Mouse (Mus musculus) layer of hippocampus, adult 9-11 months (tissue): Measurements from ENCODE around the gene Crebrf.

Experiments used
- DNase-seq: peaks from one replicate; pipeline ENCODE4 v3.0.0; 2022

Crebrf gene

GRCm38 (mm10) chr17:26715271-26715758, at the start of gene Crebrf:
Gene Crebrf (plus strand): TSS chr17:26715650.
- DNase-seq, result peak; percentile 99

DNA sequence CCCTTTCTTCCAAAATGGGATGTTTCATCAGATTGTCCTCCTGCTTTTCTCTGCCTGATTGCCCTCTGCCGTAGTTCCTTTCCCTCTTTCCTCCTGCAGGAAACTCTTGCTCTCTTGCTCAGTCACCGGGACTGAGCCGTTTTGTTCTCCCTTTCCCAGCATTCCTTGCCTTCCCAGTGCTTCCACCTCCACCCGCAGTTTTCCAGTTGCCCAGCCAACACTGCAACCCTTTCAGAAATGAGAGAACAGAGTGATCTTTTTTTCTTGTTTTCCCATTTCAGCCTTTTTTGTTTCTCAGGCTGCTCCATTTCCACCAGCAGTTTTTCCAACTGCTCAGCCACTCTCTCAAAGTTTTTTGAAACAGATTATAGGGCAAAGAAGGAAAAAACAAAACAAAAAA, 44.2 kb upstream of the Crebrf start:
- peak; percentile 60 for DNase-seq

DNA sequence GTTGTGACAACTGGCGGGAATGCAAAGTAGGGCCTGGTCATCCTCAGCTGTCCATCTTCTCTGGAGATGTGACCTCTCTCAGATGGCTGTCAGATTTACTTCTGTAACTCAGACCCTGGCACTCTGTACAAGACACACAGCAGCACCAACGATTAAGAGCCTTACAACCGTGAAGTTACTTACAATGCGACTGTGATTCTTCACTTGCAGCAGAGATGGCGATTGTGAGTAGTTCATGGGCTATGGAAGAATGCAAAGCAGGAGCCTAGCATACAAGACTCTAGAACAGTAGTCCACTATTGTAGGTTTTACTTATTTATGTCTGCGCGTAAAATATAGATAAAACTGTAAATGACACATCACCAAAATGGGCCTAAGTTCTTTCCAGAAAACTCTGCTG, 39.6 kb upstream of the Crebrf start:
- DNase-seq, result no peak

DNA sequence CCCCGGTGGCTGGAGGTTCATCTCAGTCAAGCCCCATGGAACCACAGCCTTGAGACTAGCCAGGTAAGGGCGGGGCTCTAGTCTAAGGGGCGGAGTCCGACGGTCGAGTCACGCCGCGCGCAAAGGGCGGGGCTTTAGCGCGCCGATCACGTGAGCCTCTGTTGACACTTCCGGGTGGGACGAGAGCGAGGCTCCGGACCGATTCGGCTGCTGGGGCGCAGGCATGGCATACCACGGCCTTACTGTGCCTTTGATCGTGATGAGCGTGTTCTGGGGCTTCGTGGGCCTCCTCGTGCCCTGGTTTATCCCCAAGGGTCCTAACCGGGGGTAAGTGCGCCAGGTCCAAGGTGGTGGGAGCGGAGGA, 39.2 kb upstream of the Crebrf start:
- peak; percentile 91 for DNase-seq

- peak; percentile 74 for DNase-seq
These were observed 38.7 kb upstream of the Crebrf start for GRCm38 (mm10) chr17:26676616-26677376.

DNA sequence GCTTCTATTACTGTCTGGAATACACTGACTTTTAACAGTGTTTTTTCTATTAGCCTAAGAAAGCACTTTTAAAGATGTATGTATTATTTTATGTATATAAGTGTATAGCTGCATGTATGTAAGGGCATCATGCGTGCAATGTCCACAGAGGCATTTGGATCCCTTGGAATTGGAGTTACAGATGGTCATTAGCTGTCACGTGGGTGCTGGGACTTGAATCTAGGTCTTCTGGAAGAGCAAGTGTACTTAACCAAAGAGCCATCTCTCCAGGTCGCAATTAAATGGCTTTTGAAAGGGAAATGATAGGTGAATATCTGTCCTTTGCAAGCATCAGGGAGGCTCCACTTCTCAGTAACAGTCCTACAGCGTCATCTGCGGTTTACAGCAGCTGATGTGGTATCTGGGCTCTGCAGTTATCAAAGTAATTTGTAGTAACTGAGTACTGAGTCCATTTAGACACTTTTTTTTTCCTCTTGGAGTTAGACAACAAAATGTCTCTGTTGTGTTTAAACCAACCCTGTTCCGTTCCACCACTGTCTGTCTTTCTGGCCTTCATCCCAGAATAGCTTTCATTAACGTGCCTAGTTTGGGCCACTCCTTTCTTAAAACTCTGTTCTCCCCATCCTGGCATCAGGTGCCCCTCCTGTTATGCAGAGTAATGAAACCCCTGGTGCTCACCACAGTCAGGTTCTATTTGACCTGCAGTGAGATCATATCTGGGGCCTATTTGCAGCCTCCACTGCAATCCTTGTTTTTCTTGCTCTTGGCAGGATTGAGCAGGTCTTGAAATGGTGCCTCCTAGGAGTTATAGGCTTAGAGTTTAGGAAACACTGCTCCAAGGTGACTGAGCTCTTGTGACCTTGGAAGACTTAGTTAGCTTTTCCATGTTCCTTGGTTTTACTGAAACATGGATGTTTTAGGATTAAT, 37.5 kb upstream of the Crebrf start:
- DNase-seq, result no peak

DNA sequence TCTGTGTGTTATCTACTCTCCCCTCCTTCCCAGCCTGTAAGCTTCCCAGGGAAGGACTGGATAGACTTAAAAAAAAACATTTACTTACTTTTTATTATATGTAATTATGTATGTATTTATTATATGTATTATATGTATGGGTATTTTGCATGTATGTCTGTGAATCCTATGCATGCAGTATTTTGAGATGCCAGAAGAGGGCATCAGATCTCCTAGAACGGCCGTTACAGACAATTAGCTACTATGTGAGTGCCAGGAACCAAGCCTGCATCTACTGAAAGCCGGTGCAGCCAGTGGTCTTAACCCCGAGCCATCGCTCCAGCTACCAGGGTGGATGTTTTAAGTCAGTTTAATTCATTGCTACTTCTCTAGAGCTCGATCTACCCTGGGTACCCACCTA, 34.2 kb upstream of the Crebrf start:
- no peak for DNase-seq

DNA sequence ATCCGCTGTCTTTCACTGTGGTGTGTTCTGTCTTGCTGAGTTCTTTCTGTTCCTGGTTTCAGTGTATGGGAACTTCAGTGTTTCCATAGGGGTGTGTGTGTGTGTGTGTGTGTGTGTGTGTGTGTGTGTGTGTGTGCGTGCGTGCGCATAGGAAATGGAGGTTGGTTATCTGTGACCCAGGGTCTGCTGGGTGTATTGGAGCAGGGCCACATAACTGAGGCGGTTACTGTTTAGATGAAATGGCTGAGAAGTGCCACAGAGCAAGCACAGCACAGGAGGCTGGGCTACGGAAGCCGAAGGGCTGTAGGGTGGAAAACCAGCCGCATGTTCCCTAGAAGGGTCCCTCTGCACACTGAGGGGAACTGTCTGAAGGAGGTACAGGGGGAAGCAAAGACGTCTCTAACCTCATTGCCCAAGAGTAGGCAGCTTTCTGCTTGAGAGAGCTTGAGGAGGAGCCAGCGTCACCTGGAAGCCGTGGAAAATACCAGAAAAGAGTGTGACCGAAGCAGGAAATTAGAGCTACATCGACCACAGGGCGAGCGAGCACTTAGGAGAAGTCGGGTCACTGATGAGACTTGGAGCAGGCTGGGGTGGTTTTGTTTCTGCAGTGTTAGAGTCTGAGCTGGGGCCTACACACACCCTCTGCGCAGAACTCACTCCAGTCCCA, 29.0 kb upstream of the Crebrf start:
- DNase-seq, result no peak

DNA sequence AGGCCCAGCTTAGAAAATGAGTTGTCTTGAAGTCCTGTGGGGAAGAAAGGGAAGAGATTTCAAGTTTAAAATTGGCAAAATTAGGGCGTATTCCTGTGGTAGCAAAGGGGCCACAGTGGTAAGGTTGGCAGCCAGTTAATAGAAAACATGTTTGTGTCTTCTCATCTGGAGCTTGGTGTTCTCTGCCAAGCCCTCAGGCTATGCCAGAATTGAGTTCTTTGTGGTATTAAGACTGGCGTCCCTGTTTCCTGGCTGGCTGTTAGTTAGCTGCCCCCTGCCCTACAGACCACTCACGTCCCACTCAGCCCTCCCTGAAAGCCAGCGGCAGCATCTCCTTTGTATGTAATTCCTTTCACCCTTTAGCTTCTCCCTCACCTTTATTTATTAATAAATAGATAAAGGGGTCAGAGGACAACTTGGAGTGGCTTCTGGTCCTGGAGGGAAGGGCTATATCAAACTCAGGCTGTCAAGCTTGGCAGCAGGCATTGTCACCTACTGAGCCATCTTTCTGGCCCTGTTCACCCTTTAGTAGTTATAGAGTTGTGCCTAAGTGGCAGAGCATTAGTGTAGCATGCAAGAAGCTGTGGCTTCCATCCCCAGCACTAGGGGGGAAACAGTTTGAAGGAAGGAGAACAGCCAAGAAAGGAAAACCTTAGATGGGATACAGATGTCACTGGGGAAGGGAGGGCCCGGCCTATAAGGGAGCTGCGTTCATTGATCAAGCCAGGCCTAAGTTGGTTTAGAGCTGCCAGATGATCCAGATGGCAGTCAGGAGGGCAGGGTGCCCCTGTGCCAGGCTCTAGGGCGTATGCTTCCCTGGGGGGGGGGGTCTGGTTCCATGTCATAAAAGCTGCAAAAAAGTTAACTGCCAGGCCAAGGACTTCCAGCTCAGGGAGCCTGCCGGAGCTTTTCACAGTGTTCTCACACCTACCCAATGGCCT, 26.4 kb upstream of the Crebrf start:
- DNase-seq, result peak; percentile 62

GRCm38 (mm10) chr17:26689810-26690209, 25.6 kb upstream of the Crebrf start:
- DNase-seq, result no peak

- DNase-seq, result no peak
These were observed 25.2 kb upstream of the Crebrf start for GRCm38 (mm10) chr17:26690236-26690635.

GRCm38 (mm10) chr17:26691110-26691509, 24.3 kb upstream of the Crebrf start:
- no peak for DNase-seq

DNA sequence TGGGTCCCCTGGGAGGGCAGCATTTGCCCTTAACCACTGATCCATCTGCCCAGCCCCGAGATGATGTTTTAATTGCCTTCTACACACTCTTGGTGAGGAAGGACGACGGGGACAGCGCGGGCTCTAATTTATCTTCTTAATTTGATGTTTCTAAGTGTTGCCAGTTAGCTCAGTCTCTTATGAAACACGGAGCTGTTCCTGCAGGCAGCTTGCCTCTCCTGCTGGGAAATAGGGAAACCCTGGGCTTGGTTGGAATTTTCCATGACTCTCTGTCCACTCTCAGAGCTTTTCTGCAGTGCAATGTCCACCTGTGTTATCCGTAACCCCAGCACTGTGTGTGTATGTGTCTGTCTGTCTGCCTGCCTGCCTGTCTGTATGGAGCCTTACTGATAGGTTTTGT, 22.0 kb upstream of the Crebrf start:
- DNase-seq, result no peak

- DNase-seq, result peak; percentile 66
These were observed 21.3 kb upstream of the Crebrf start for GRCm38 (mm10) chr17:26694171-26694570.

- no peak for DNase-seq
These were observed 20.3 kb upstream of the Crebrf start for GRCm38 (mm10) chr17:26695193-26695592.

GRCm38 (mm10) chr17:26698846-26699245, 16.6 kb upstream of the Crebrf start:
- no peak for DNase-seq

DNA sequence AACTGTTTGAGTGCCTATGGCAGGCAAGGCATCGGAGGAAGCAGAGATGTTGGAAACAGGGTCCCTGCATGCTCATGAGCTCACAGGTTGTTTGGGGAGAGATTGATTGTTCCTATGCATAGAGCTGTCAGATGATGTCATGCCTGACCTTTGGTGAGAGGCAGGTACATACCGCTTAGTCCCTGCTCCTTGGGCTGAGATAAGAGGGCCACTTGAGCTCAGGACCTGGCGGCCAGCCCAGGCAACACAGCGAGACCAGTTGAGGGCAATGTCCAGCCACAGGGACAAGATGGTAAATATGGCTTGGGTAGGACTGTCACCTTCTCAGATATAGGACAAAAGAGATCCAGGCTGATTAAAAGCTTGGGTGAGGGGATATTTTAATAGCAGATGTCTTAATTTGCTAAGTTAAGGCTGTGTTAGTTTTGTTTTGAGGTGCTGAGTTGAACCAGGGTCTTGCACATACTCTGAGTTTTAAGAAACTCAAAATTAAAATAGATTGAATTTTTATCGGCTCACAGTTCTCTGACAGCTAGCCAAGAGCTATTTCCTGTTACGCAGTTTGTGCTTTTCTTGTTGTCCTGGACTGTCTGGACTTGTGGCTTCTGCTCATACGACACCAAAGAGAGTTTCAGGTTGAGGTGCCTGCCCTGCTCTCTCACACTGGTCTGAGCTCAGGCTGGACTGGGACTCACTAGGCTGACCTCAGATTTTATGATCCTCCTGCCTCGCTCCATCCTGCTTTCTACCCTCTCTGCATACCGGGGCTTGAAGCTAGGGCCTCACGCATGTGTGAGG, 15.4 kb upstream of the Crebrf start:
- DNase-seq, result no peak

- DNase-seq, result no peak
These were observed 13.9 kb upstream of the Crebrf start for GRCm38 (mm10) chr17:26701565-26701964.

DNA sequence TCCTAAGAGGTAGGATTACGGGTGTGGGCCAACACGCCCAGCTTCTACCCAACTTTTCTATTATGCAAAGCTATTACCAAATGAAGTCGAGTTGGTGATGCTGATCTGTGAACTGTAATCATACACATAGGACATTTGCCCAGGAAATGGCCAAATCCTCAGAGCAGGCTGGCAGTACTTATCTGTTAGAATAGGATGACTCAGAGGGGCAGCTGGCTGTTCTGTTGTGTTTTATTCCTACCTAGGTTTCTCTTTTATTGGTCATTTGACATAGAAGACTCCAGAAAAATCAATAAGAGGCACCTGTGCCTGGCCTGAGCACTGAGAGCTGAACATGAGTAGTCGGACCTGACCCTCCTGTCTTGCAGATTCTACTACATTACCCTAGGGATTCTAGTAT, 12.8 kb upstream of the Crebrf start:
- no peak for DNase-seq

- no peak for DNase-seq
These were observed 11.8 kb upstream of the Crebrf start for GRCm38 (mm10) chr17:26703671-26704070.
